Mouse (Mus musculus) cerebellum, postnatal 10 days (tissue): ENCODE results near the gene Ktn1.

ENCODE experiments used
- DNase-seq, 2 experiments: peaks; one replicate each; pipeline ENCODE4 v3.0.0; 2021; ENCODE audit warnings: mixed read lengths in 2 of 2

The Ktn1 gene

DNA sequence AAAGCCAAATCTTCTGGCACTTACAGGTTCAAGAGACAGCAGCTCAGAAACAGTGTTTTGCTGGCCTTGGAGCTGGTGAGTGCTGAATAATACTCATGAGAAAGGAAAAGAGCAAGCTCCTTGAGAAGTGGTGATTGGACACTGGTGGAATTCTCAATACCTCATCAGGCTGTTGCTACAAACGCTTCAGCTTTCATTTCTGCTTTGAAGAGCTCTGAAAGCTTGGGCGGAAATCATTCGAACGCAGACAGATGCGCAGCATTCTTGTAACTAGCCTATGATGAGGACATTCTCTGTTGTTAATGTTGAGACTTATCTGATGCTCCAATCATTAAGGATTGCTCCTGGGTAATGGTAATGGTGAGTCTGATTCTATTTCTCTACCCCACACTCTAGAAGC is at the start of gene Ktn1:
Ktn1 (plus strand) TSS at position 231 of the 400 bp plus-strand sequence.
- DNase-seq: peak in 1 of 2 experiments; percentile 6

DNA sequence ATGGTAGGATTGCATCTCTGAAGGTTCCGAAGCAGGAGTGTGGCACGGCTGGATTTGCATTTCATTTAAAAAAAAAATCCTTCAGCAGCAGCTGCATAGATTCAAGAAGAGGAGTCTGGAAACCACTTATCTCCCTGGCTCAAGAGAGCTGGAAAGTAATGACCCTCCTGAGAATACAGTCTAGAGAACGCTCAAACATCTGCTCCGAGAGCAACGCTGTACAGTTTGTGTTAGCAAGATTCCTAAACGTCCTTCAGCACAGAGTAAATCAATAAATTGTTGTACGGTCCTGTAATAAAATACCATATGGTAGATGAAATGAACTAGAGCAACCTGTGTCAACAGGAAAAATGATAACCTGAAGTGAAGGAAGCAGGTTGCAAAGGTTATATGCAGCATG is 35.0 kb upstream of the Ktn1 start:
- no peak for DNase-seq

DNA sequence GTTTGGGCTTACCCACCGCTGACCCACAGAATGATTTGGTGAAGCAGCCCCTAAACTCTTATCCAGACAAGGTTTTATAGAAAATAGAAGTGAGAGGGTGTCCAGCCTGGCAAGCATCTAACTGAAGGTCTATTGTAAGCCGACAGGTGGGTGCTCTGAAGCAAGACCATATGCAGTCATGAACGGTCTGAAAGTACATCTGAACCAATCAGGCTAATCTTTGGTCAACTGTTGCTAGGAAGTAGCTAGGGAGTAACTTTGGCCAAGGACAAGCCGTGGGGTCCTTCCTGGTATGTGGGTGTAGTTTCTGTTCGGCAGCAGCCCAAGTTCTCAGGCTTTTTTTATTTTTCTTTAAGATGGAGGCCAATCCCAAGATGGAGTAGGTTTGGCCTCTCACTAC is 29.4 kb upstream of the Ktn1 start:
- DNase-seq: no peak

DNA sequence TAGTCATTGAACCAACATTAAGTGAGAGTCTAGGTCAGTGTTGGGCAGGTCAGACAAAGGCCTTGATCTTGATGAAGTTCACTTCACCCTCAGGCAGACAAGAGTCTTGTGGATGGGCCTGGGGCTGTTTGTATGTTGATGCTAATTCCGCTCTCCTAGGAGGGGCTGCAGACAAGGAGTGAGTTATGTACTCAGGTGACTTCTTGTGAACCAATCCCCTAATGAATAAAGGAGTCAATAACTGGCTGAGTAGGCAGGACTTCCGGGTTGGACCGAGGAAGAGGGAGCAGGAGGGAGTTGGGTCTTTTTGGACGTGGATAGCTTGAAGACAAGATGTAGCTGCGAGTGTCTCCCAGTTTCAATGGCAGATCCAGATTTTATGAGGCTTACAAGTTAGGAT is 26.3 kb upstream of the Ktn1 start:
- DNase-seq: no peak

DNA sequence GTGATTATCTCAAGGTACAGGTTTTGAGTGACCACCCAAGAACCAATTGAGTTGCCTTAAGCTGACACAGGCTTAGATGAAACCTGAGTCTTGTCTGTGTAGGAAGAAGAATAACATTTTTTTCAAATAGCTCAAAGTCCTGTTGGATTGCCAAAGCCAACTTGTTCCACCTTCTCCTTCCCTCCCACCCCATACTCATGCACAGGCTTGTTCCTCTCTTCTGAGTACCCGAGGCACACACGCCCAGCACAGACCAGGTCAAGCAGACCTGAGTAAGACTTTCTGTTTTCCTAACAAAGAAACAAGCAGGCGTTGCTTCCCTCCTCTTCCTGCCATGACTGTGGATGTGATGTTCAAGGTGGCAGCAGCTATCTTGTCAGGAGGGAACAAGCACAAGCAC is 23.4 kb upstream of the Ktn1 start:
- DNase-seq: no peak

DNA sequence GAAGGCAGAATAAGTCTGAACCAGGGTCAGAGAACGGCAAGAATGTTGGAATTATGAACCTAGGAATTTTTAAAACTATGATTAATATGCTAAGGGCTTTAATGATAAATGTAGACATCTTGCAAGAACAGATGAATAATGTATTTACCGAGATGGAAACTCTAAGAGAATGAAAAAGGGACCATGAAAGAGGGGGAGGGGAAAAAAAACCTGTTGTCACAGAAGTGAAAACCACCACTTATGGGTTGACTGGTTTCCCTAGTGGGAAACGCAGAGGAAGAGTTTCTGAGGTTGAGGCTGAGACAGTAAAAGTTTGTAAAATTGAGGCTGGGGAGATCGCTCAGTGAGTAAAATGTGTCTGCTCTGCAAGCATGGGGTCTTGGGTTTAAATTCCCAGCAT is 22.1 kb upstream of the Ktn1 start:
- no peak for DNase-seq

DNA sequence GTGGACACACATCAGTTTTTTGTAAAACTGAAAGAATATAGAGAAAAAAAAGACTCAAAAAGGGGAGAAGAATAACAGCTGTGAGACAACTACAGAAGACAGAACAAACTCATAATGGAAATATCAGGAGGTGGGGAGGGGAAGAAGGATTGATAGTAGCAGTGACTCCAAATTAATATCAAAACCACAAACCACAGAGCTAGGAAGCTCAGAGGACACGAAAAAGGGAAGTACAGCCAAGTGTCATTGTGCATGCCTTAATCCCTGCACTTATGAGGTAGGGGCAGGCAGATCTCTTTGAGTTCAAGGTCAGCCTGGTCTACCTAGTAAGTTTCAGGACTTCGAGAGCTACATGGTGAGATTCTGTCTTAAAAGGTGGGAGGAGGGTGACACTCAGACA is 21.4 kb upstream of the Ktn1 start:
- DNase-seq: no peak

DNA sequence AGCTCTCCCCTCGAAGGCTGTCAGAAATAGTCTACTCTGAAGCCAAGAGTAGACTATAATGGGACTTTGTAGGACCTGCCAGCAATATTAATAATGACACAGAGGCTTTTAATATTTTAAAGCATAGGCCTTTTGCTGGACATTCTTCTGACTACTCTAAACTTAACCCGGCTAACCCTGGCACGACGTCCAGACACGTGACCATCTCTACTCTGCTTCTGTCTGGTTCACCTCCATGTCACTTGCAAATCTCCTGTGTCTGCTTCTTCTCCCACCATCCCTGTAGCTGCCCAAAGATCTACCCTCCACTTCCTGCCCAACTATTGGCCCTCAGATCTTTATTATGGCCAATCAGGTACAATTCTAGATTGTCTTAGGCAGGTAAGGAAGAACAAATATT is 20.9 kb upstream of the Ktn1 start:
- DNase-seq: no peak

DNA sequence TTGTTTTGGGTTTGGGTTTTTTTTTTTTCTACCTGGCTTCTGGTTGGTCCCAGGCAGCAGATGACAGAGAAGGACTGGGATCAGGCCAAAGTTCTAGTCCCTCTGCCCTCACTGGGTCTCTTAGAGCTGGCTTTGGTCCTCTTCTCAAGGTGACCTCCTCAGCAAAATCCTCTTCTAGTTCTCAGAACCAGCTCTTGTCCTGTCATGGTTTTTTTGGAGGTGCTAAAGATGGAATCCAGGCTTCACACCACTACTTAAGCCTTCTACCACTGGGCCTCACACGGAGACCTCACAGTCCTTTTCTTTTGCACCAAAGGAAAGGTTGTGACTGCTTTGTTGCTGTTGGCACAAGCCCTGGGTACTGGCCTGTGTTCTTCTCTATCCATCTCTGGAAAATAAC is 15.8 kb upstream of the Ktn1 start:
- DNase-seq: no peak

DNA sequence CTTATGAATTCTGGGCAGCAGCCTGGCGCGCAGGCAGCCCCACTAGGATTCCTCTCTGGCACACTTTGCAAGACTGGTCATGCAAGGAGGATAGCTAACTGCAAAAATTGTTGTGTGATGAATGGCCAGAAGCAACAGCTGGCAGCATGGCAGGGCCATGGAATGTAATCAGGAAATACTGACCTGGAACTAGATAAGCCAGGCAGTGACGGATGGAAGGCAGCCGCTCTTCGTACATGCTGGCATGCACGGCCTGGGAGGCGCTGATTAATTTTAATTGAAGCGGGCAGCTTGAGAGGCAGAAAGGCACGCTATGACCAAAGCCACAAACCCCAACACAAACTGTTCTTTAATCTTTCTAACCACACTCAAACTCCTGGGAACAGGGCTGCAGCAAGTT is 13.8 kb upstream of the Ktn1 start:
- peak; percentile 31 to 34 for DNase-seq

DNA sequence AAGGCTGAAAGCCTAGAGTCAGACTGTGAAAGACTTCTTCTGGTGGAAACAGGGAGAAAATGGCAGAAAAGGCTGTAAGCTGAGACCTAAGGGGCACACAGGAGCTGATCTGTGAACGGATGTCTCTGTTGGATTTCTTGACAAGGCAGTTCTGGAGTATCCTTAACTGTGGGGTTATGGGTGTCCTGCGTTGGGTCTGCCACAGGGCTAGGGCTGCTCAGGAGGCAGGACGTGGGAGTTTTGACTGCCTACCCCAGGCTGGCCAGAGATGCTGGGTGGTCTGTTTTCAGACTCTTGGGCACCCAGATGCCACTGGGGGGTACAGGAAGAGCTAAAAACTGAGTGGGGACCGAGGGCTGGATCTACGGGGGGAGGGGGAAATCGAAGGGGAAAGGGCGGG is 13.4 kb upstream of the Ktn1 start:
- DNase-seq: no peak

DNA sequence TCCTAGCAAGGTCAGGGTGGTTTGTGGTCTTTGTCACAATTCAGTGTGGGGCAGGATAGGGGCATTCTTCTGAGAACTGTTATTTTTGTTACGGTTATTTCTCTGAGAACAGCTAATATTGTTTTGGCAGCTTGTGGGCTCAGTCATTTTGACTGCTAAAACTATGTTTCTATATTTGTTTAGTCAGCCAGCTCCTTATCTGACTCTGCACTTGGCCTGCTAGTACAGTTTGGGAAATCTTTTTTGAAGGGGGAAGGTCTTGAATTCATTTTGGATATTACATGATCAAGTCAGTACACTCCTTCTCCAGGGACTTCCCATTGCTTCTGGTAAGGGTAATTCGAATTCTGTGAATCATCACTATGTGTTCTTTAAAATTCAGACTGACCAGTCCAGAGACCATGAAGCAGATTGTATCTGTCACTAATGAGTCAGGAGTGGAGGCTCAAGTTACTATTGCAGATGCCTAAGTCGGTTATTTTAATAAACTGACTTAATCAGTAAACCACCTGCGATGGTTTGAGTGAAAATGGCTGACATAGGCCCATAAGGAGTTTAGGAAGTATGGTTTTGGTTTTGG is 9.8 kb upstream of the Ktn1 start:
- DNase-seq: no peak

DNA sequence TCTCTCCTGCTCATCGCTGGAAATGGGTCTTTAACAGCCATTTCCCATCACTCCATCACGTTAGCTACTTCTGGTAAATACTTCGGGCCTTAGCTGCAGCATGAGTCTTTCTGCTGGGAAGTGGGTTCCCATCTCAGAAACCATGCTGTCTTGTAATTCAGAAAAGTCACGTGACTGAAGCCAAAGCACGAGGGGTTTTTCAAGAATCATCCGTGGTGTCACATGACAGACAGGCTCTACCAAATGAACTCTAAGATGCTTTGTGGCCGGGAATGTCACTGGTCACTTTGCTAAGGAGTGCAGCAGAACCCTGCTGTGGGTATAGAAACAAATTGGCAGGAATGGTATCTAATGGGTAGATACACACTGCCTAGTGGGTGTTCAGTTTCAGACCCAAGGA is 2.6 kb upstream of the Ktn1 start:
- DNase-seq: no peak

DNA sequence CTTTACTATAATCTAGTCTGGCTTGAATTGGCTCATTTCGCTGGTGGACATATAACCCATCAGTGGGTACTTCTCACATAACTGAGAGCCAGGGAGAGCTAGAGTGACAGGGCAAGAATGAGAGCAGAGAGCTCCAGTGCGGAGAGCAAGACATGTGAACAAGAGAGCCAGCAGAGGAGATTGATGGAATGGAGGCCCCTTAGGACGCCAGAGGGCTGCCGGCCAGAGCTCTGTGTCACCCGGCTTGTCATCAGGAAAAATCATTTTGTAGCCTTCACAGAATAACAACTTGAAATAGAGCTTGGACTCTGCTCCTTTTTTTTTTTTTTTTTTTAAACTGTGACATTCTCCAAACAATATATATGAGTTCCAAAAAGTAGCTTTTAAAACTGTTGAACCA is 2.0 kb upstream of the Ktn1 start:
- DNase-seq: no peak

DNA sequence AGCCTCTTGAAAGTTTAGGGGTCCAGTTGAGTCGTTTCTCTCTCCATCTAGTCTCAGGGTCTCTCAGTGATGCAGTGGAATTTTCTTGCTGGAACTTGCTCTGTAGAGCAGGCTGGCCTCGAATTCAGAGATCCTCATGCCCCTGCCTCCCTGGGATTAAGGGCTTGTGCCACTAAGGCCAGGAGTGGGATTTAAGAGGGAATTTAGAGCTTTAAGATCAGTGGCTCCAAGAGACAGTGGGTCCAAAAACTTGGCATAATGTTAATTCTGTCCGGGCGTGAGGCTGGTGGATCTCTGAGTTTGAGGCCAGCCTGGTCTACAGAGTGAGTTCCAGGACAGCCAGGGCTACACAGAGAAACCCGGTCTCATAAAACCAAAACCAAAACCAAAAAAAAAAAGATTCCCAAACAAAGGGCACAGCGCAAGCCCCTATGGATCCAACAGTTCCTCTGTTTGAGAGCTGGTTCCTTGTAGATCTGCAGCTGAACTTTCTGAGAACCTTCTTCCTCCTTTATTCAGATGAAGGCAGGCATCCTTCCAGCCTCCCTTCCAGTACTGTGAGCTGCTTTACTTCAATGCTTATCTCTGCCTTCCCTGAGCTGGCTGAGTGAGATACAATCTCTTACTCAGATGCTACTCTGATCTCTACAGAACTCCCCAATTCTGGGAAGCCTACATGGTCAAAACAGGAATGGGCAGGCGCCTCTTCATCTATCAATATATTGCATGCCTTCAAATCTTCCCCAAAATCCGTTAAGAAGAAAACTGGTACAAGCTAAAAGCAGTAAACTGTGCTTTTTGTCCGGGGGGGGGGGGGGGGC is 1.3 kb upstream of the Ktn1 start:
- DNase-seq: no peak

DNA sequence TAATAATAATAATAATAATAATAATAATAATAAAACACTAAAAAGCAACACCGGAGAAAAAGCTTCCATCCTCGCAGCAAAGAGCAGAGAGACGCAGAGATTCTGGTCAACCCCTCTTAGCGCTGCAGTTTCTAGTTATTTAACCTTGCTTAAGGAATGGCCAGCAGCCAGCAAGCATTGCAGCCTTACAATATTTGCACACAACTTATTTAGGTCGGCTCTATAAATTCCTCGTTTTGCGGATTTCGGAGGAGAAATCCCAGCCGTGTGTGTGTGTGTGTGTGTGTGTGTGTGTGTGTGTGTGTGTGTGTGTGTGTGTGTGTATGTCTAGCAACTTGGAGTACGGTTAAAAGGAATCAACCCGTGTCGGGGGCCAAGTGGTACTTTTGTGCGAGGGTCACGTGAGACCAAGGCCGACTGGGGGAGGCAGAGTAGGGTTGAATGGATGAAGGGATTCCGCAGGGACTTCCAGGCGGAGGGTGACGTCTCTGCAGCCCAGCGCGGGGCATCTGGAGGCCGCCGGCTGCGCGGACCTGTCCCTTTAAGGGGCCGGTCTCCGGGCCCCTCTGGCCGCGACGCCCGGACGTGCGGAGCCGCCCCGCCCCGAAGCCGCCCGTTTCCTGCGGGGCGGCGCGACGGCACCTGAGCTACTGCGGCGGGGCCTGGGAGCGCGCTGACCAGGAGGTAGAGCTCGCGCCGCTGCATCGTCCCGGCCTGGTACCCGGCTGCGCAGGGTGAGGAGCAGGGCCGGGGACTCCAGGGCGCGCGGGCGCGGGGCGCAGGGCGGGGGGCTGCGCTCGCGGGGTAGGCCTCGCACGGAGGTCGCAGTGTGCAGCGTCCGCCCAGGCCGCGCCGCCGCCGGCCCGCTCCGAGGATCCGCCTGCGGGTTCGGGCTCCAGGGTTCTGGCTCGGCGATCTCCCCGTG is 720 bp downstream of the Ktn1 start:
- peak; percentile 82 to 87 for DNase-seq

DNA sequence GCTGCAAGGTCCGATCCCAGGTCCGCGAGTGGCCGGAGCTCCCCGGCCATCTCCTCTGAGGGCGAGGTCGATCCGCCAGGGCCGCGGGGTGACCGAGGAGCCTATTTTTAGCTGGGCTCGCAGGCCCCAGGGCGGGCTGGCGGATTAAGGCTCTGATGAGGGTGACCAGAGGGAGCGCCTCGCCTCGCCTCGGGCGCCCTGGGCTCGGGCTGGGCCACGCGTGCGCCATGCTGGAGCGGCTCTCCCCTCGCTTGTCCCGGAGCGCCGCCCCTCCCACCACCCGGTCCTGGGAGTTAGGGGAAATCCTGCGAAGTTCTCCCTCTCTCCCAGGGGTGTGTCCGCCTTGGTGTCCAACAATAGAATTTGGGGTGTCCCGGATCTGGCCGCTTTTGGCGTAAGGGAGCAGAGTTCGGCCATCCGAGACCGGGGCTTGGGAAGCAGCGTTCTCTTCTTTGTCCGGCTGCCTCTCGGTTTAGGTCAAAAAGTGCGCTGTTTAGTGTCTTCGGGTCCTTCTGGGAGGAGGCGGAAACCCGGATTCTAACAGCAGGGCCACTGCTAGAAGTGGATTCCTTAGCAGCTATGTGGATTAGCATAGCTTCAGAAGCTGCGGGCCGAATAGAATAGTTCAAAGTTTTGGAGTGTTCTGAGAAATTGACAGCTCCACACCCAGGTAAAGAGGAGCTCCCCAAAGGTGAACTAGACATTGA is 1.5 kb downstream of the Ktn1 start:
- peak; percentile 66 to 74 for DNase-seq

DNA sequence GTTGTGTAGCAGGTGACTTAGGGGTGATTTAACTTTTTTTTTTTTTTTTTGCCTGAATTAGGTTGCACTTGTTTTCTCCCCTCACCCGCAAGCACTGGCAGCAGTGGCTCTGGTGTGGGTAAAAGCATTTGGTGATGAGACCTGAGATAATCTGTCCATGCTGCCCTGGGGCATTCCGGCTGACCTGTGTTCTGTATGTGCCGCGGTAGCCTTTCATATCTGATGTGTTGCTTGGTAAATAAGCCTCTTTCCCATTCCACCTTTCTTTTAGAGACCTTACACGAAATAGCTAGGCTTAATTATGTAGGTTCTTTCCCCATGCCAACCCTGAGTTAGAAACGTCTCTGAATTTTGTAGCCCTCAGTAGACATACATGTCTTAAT is 2.1 kb downstream of the Ktn1 start:
- DNase-seq: no peak

DNA sequence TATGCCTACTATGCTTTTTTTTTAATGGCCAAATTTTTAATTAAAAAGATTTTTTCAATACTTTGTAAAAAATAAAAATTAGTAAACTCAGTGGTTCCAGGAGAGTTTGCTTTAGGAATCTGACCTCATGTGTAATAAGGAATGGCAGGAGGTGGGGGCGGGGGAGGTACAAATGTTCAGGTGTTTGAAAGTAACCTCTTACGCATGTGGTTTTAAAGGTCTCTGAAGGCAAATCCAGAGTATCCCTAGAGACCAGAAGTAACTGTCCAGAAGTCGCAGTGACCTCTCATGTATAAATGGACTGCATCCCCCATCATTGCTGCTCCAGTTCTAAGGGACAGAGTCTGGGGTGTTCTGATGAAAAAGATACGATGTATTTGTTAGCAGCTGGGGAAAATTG is 3.0 kb downstream of the Ktn1 start:
- DNase-seq: no peak

DNA sequence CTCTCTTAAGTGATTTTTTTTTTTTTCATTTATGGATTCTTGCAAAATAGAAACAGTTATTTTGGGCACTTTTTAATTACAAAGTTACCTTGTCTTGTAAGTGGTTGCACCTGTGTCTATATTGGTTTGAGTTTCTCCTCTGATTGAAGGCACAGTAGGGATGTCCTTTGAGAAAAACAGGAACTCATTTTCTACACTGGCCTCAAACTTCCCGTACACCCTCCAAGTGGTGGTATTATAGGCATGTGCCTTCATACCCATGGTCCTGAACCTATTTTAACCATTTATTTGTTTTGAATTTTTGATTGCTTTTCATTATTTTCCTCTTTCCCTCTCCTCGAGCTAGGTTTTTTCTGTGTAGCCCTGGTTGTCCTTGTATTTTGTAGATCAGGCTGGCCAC is 7.2 kb downstream of the Ktn1 start:
- no peak for DNase-seq

DNA sequence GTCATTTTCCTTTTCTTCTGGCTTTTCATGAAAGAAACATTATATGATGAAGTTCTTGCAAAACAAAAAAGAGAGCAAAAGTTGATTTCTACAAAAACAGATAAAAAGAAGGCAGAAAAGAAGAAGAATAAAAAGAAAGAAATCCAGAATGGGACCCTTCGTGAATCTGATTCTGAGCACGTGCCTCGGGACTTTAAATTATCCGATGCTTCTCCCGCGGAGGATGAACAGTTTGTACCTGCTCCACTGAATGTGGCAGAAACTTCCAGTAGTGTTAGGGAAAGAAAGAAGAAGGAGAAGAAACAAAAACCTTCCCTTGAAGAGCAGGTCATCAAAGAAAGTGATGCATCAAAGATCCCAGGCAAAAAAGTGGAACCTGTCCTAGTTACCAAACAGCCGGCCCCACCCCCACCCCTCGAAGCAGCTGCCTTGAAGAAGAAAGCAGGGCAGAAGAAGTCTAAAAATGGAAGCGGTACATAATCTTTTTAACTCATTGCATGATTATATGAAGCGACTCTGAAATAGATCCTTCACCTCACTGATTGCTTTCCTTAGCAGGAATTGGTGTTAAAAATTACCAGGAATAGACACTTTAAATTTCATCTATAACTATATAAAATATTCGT is 15.7 kb downstream of the Ktn1 start:
- DNase-seq: no peak

DNA sequence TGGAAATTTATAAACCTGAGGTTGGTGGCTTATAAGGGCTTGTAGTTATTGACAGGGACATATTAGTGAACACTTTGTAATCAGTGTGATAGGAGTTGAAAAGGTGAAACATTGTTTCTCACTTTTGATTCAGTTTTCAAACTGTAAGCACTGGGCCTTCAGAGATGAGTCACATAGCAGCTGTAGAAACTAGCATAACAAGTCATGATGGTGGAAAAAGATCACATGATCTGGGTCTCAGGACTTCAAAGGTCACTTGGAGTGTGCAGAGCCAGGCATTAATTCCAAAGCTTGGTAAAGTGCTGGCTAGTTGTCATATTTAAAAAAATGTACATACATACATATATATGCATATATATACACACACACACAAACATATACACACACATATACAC is 16.2 kb downstream of the Ktn1 start:
- no peak for DNase-seq
